Mouse (Mus musculus) ES-E14 (cell line): Measurements from ENCODE around the gene Noxred1. TPM values are rescaled to one million over a fixed set of nuclear protein-coding genes. Genes with fewer than 3 reads are reported as not detected.

Source experiments
- DNase-seq: peaks from one replicate; pipeline ENCODE4 v3.0.0-alpha.2; 2013; ENCODE audit warnings: low read depth, low spot score
- H3K27ac ChIP-seq: 2 replicates; pipeline ENCODE4 v1.5.1; 2012; ENCODE audit warnings: low read depth, mild to moderate bottlenecking, low read length, moderate library complexity, mixed read lengths; ENCODE audit not compliant: poor library complexity, insufficient read depth, severe bottlenecking
- H3K36me3 ChIP-seq: 2 replicates; pipeline ENCODE4 v1.6.1; 2012; ENCODE audit warnings: mild to moderate bottlenecking, low read length, moderate library complexity, mixed read lengths; ENCODE audit not compliant: control insufficient read depth, poor library complexity, insufficient read depth, severe bottlenecking
- H3K4me1 ChIP-seq, 2 experiments: fragments of 150-350 bp in 1 of 2; sonication (generic) in 1 of 2; 2 replicates each; pipeline ENCODE4 v1.6.1; 2012; ENCODE audit warnings: low read length in 2 of 2, mild to moderate bottlenecking in 1 of 2, mixed read lengths in 1 of 2; ENCODE audit not compliant: control insufficient read depth in 2 of 2, insufficient read depth in 2 of 2, poor library complexity in 1 of 2
- H3K4me3 ChIP-seq, 2 experiments: fragments of 150-350 bp in 1 of 2; sonication (generic) in 1 of 2; 2 replicates each; pipeline ENCODE4 v1.5.1; 2012; ENCODE audit warnings: low read length in 2 of 2, low read depth in 1 of 2, mild to moderate bottlenecking in 1 of 2, mixed read lengths in 1 of 2; ENCODE audit not compliant: insufficient read depth in 1 of 2, poor library complexity in 1 of 2, severe bottlenecking in 1 of 2
- H3K9ac ChIP-seq: 2 replicates; pipeline ENCODE4 v1.6.1; 2012; ENCODE audit warnings: low read depth, mild to moderate bottlenecking, low read length, mixed read lengths; ENCODE audit not compliant: poor library complexity, insufficient read depth, severe bottlenecking
- H3K9me3 ChIP-seq: fragments of 150-350 bp; sonication (generic); 2 replicates; pipeline ENCODE4 v1.6.1; 2012; ENCODE audit warnings: low read depth, mild to moderate bottlenecking, low read length; ENCODE audit not compliant: control insufficient read depth, insufficient read depth
- CHD2 ChIP-seq: IDR thresholded peaks from 2 replicates; pipeline ENCODE4 v1.6.1; 2014; ENCODE audit warnings: mild to moderate bottlenecking, low read depth, low read length, inconsistent platforms
- HCFC1 ChIP-seq: IDR thresholded peaks from 2 replicates; pipeline ENCODE4 v1.6.1; 2012; ENCODE audit warnings: low read length, inconsistent platforms, borderline replicate concordance; ENCODE audit not compliant: insufficient read depth
- MAFK ChIP-seq: IDR thresholded peaks from 2 replicates; pipeline ENCODE4 v1.6.1; 2014; ENCODE audit warnings: mild to moderate bottlenecking, low read depth, low read length, inconsistent platforms; ENCODE audit not compliant: insufficient read depth
- ZC3H11A ChIP-seq: IDR thresholded peaks from 2 replicates; pipeline ENCODE4 v1.6.1; 2012; ENCODE audit warnings: low read depth, mild to moderate bottlenecking, inconsistent platforms, low read length, borderline replicate concordance
- ZNF384 ChIP-seq: IDR thresholded peaks from 2 replicates; pipeline ENCODE4 v1.6.1; 2012; ENCODE audit warnings: low read depth, low read length, inconsistent platforms
- in situ Hi-C, 2 experiments: fragments of 600-800 bp; cut with MboI; formaldehyde crosslinking; loops; one replicate each; pipeline ENCODE4 v1.15.1; 2025; ENCODE audit warnings: low sequenced_read_pairs in 2 of 2, inconsistent platforms in 1 of 2; ENCODE audit not compliant: unreplicated experiment in 2 of 2
- total RNA-seq: library from RNA; depleted of rRNA; stranded (reverse); fragments of 300-350 nt; gene quantifications from 2 replicates; pipeline ENCODE4 v1.2.3, GENCODE M21; 2012

The Noxred1 gene
- total RNA-seq, 1 experiment = 3.0 TPM

DNA sequence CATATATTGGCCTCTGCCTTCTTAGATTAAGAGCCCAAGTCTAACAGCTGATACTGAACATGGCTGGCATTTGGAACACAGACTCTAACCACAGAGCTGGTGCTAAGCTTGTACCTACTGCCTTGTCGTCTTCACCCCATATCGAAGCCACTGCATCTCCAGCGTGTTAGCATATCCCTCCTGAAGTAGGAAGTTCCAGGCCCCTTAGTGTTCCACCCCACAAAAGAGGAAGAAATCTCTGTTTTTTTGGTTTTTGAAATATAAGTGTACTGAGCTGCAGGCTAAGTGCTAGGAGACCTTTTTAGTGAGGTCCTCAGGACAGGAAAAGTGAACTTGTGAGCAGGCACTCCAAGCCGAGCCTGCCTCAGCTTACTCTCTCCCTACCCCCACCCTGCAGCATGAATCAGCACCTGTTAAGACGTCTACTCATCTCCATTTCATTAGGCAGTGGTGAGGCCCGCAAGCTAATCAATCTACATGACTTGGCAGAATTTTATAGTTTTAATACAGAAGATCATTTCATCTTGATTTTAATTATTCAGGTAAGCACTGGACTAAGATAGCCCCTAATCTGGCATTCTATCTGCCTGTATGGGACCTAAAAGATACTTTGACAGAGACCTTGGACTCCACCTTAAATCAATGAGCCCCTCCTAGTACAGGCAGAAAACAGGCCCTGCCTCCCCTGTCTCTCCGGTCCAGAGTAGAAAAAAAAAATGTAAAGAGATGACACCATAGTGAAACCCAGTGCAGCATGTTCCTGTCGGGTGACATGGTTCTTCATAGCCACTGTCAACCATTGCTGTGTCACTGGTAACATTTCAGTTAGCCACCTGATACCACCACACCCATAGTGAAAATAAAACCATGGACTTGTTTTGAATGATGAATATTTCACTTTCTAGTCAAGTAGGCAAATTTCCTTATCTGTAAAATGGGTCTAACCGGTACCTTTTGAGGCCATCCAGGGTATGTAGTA lies 36.6 kb upstream of the Noxred1 start:
- Histone ChIP-seq H3K27ac (peak overlapping the region; percentile 59; the same call in 1 of the 2 replicates), H3K36me3 (peaks cover 54% of the 10 kb centered on the region), H3K9me3 (no peaks in the 10 kb centered on the region), H3K4me1 (peaks cover 0 to 27% of the 10 kb centered on the region in 2 experiments; a peak in 2 of 4 replicates), H3K9ac (no peak overlapping the region; the same call in 1 of the 2 replicates), H3K4me3 (no peak overlapping the region)
- in situ Hi-C loops = no loop called here
- no peak for DNase-seq
- TF ChIP-seq MAFK (peak; percentile 70; the same call in 1 of the 2 replicates), CHD2 (no peak)

DNA sequence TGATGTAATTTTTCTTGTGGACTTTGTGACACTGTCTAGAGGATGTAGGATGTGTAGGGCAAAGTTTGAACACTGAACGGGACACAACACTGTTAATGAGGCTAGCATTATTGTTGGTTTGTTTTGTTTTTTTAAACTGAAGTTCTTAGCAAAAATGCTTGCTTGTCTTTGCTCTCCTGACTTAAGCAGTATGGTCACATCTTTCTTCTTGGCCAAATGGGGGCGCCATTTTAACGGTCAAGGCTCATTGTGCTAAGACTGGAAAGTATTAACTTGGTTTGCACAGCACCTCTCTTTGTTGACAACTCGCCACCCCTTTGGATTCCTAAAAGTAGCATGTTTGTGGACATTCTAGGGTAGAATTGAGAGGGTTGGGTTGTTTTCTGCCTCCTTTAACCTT lies 29.1 kb upstream of the Noxred1 start:
- Histone ChIP-seq H3K27ac (no peak overlapping the region), H3K4me1 (peaks cover 0 to 3% of the 10 kb centered on the region in 2 experiments; a peak in 1 of 4 replicates), H3K9ac (peak overlapping the region; percentile 62; the same call in 1 of the 2 replicates), H3K36me3 (peaks cover 37% of the 10 kb centered on the region), H3K4me3 (peak overlapping the region; percentile 89 to 93), H3K9me3 (no peaks in the 10 kb centered on the region)
- TF ChIP-seq HCFC1 (no peak), ZNF384 (no peak), MAFK (no peak), ZC3H11A (no peak; the same call in 1 of the 2 replicates), CHD2 (no peak)
- no peak for DNase-seq
- in situ Hi-C loops = no loop called here

DNA sequence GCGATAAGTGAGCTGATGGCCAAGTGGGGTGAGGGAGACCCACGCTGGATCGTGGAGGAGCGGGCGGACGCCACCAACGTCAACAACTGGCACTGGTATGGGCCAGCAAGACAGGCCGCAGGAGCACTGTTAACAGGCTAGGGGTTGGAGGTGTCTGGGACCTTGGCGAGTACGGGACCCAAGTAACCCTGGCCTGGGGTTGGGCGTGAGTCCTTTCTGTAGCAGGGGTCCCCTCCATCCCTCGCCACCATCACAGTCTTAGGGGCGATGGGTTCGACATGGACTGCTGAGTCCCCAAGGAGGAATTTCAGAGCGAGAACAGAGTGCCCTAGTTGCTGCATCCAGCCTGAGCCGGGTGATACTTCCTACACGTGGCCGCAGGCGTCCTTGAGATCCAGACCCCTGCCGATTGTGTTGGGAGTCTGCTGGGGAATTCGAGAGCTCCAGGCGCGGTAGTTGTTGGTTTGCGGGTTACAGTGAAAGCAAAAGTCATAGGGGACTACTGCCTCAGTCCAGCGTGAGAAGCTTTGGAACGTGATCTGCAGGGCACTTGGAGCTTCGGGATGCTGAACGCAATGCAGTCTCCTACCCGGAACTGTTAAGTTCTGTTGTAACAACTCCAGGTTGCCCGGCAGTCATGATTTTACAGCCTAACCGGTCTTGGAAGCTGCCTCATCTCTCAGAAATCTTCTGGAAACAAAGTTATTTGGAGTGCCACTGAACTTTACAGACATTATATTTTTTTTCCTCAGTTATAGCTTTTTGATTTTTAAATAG lies 28.5 kb upstream of the Noxred1 start:
- H3K36me3 ChIP-seq = peaks cover 30% of the 10 kb centered on the region
- peak overlapping the region; percentile 89 to 93 for H3K4me3 ChIP-seq
- no peaks in the 10 kb centered on the region for H3K9me3 ChIP-seq
- H3K4me1 ChIP-seq = peaks cover 0 to 3% of the 10 kb centered on the region in 2 experiments; a peak in 1 of 4 replicates
- in situ Hi-C loops = no loop called here
- no peak for DNase-seq
- H3K27ac ChIP-seq = peak overlapping the region; percentile 67
- TF ChIP-seq ZC3H11A (no peak), MAFK (no peak), CHD2 (no peak), HCFC1 (no peak), ZNF384 (no peak)
- peak overlapping the region; percentile 94 for H3K9ac ChIP-seq

DNA sequence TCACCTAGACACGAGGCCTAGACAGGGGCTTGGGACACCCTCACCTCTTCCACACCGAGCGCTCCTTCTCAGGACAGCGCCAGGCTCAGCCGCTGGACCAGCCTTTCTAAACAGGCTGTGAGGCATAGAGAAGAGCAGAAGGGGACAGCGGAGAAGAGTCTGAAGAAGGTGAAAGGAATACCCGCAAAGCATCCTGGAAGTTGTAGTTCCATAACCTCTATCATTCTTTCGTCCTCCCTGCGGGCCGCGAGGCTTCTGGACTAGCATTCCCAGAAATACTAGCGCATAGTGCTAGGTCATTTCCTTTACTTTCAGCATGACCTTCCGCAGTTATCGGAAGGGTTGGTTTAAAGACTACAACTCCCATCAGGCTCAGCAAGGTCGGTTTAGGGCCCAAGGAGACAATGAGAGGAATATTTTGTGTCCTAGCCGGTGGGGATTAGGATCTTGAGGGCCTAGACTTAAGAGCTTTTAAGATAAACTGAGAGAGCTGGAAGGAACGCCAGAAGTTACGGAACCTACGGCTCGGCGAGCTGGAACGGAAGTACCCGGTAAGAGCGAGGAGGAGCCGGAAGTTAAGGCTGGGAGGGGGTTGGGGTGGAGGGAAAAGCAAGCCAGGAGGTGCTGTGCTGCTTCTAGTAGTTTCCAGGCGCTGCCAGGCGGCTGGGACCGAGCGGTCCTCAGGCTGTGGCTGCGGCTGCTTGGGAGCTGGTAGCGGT lies 27.7 kb upstream of the Noxred1 start, which contains the start of the genes Vipas39 and Ahsa1:
TSS of gene Vipas39 (minus strand) at position 149 of the 719 bp plus-strand sequence.
TSS of gene Ahsa1 (plus strand) at position 372 of the 719 bp plus-strand sequence.
- Histone ChIP-seq H3K36me3 (peaks cover 31% of the 10 kb centered on the region), H3K4me1 (peaks cover 0 to 3% of the 10 kb centered on the region in 2 experiments; a peak in 1 of 4 replicates), H3K4me3 (peak within 1 kb of the TSS; percentile 89 to 93), H3K9ac (peak within 1 kb of the TSS; percentile 94), H3K9me3 (no peaks in the 10 kb centered on the region), H3K27ac (peak within 1 kb of the TSS; percentile 67)
- in situ Hi-C loops = no loop called here
- peak; percentile 95 for DNase-seq
- TF ChIP-seq MAFK (peak; percentile 56; the same call in 1 of the 2 replicates), HCFC1 (peak; percentile 97), ZC3H11A (no peak), ZNF384 (no peak)
